Comparison of ENCODE assay signal across 8 mouse cellular contexts in the genomic region with DNA sequence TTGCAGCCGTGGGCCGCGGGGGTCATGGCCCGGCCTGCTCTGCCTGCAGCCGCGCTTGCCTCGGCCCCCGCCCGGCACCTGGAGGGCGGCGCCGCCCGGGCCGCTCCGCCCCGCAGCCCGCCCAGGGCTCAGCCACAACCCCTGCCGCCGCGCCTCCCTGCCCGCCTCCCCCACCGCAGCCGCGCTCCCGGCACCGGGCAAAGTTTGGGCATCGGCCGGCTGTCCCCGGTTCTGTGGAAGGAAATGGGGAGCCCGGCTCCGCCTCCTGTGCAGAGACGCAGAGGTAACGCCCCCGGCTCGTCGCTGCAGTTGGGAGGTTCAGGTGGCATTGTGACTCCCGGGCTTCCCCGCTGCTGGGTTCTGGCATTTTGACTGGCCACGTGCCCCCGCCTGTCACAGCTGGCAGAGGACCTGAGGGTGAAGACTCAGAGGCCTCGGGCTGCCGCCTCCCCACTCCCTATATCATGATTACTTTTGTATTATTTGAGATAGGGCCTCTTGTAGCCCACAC. TPM values are rescaled to one million over a fixed set of nuclear protein-coding genes. Genes with fewer than 3 reads are reported as not detected.
A peak's percentile ranks its signal among the peaks of the same experiment; 100 is the strongest.
DNase-seq lines count a peak whose midpoint lies in the region; ATAC-seq and TF ChIP-seq lines count a peak whose summit lies in the region.

No protein-coding gene starts in this region.

- peak overlapping the region; percentile 60 for H3K4me3 ChIP-seq in heart, embryonic 12.5 days
- peak overlapping the region; percentile 64 for H3K4me3 ChIP-seq in kidney, embryonic 15.5 days (replicated peaks)
- H3K4me3 ChIP-seq in lung, adult 2 months (replicated peaks; ENCODE audit: extremely low read depth, low read depth, low read length): peak overlapping the region; percentile 47
- H3K4me3 ChIP-seq in neural tube, embryonic 15.5 days (replicated peaks): peak overlapping the region; percentile 65

- H3K4me1 ChIP-seq in heart, embryonic 12.5 days (replicated peaks): peaks cover 25% of the 10 kb centered on the region
- H3K4me1 ChIP-seq in kidney, embryonic 15.5 days: peaks cover 15% of the 10 kb centered on the region
- no peaks in the 10 kb centered on the region for H3K4me1 ChIP-seq in lung, adult 2 months (ENCODE audit: control insufficient read depth, insufficient read depth, low read length)
- H3K4me1 ChIP-seq in neural tube, embryonic 15.5 days: peaks cover 20% of the 10 kb centered on the region

- peak; percentile 65 for ATAC-seq in heart, embryonic 12.5 days (ENCODE audit: insufficient number of reproducible peaks, low FRiP score)
- peak; percentile 53 for ATAC-seq in kidney, embryonic 15.5 days (replicated peaks; ENCODE audit: low FRiP score)
- ATAC-seq in neural tube, embryonic 15.5 days (ENCODE audit: low FRiP score): peak; percentile 28; the same call in 1 of the 2 replicates

- H3K36me3 ChIP-seq in heart, embryonic 12.5 days: no peaks in the 10 kb centered on the region
- no peaks in the 10 kb centered on the region for H3K36me3 ChIP-seq in kidney, embryonic 15.5 days
- no peaks in the 10 kb centered on the region for H3K36me3 ChIP-seq in neural tube, embryonic 15.5 days

- H3K27me3 ChIP-seq in heart, embryonic 12.5 days (replicated peaks): peaks cover 34% of the 10 kb centered on the region
- peaks cover 48% of the 10 kb centered on the region for H3K27me3 ChIP-seq in kidney, embryonic 15.5 days
- H3K27me3 ChIP-seq in neural tube, embryonic 15.5 days (replicated peaks): peaks cover 29% of the 10 kb centered on the region

- TF ChIP-seq POLR2A in lung, adult 2 months (IDR thresholded peaks at IDR 0.05; ENCODE audit: borderline replicate concordance, extremely low read depth, low read depth, low read length): no peak

- H3K9me3 ChIP-seq in heart, embryonic 12.5 days (replicated peaks): 0 out of 2 replicates have a peak, but pooled peaks cover 3% of the 10 kb centered on the region
- H3K9me3 ChIP-seq in kidney, embryonic 15.5 days (replicated peaks): no peaks in the 10 kb centered on the region
- H3K9me3 ChIP-seq in neural tube, embryonic 15.5 days (replicated peaks): no peaks in the 10 kb centered on the region

- DNase-seq in A20 (ENCODE audit: low read depth, low spot score) (peak; percentile 80), NIH3T3 (ENCODE audit: low read depth) (peak; percentile 28)
- DNase-seq in embryo, embryonic 9.5 days (ENCODE audit: extremely low spot score): peak; percentile 42
- peak; percentile 58 for DNase-seq in lung, adult 2 months
- DNase-seq in thymus, postnatal 14 days: peak; percentile 78

- H3K4me2 ChIP-seq in heart, embryonic 12.5 days: peak overlapping the region; percentile 96
- peak overlapping the region; percentile 99 for H3K4me2 ChIP-seq in kidney, embryonic 15.5 days
- H3K4me2 ChIP-seq in neural tube, embryonic 15.5 days: peak overlapping the region; percentile 92

- WGBS in heart, embryonic 12.5 days: under 1% methylated on average over 42 of the region's 42 CpGs
- WGBS in kidney, embryonic 15.5 days: under 1% methylated on average over 41 of the region's 42 CpGs
- WGBS in lung, adult 2 months: 1% methylated on average over 42 of the region's 42 CpGs
- WGBS in neural tube, embryonic 15.5 days: under 1% methylated on average over 39 of the region's 42 CpGs

- peak overlapping the region; percentile 75 for H3K9ac ChIP-seq in heart, embryonic 12.5 days
- peak overlapping the region; percentile 51 for H3K9ac ChIP-seq in kidney, embryonic 15.5 days
- peak overlapping the region; percentile 53 for H3K9ac ChIP-seq in neural tube, embryonic 15.5 days (replicated peaks)

- no peak overlapping the region for H3K27ac ChIP-seq in heart, embryonic 12.5 days (ENCODE audit: poor library complexity, severe bottlenecking)
- no peak overlapping the region for H3K27ac ChIP-seq in kidney, embryonic 15.5 days
- no peak overlapping the region for H3K27ac ChIP-seq in neural tube, embryonic 15.5 days (replicated peaks)

- no peak for TF ChIP-seq CTCF in lung, adult 2 months (IDR thresholded peaks at IDR 0.05; ENCODE audit: insufficient read depth, low read length)

RNA-seq across cellular contexts. Expression of gene 1190005I06Rik, which starts 13.0 kb away (rescaled TPM):
- 3.5 and 6.7 TPM in 2 replicates for polyA plus RNA-seq in heart, embryonic 12.5 days (2016; fragmentation: Nextera tagmentation; extraction: Ambion mirVana)
- 3.0 and 4.0 TPM in 2 replicates for polyA plus RNA-seq in kidney, embryonic 15.5 days (2015; fragmentation: Nextera tagmentation; extraction: Ambion mirVana)
- 2.4 and 6.2 TPM in 2 replicates for polyA plus RNA-seq in lung, adult 2 months (2012; rRNA removed)
- polyA plus RNA-seq in neural tube, embryonic 15.5 days (2015; fragmentation: Nextera tagmentation; extraction: Ambion mirVana): 12.8 and 13.5 TPM in 2 replicates

RNA-seq across cellular contexts. Expression of gene Gm27021, which starts 33.5 kb away (rescaled TPM):
- polyA plus RNA-seq in heart, embryonic 12.5 days (2016; fragmentation: Nextera tagmentation; extraction: Ambion mirVana): 0.72 TPM in 1 of 2 replicates, not detected in the other
- polyA plus RNA-seq in kidney, embryonic 15.5 days (2015; fragmentation: Nextera tagmentation; extraction: Ambion mirVana): 2.8 and 3.0 TPM in 2 replicates
- polyA plus RNA-seq in lung, adult 2 months (2012; rRNA removed): 0.92 and 1.3 TPM in 2 replicates
- 3.3 and 5.2 TPM in 2 replicates for polyA plus RNA-seq in neural tube, embryonic 15.5 days (2015; fragmentation: Nextera tagmentation; extraction: Ambion mirVana)

RNA-seq across cellular contexts. Expression of gene Cox4i1, which starts 33.6 kb away (rescaled TPM):
- 1,676 and 1,716 TPM in 2 replicates for polyA plus RNA-seq in heart, embryonic 12.5 days (2016; fragmentation: Nextera tagmentation; extraction: Ambion mirVana)
- 1,138 and 1,220 TPM in 2 replicates for polyA plus RNA-seq in kidney, embryonic 15.5 days (2015; fragmentation: Nextera tagmentation; extraction: Ambion mirVana)
- 606 and 728 TPM in 2 replicates for polyA plus RNA-seq in lung, adult 2 months (2012; rRNA removed)
- 1,232 and 1,334 TPM in 2 replicates for polyA plus RNA-seq in neural tube, embryonic 15.5 days (2015; fragmentation: Nextera tagmentation; extraction: Ambion mirVana)

RNA-seq across cellular contexts. Expression of gene Emc8, which starts 34.0 kb away (rescaled TPM):
- polyA plus RNA-seq in heart, embryonic 12.5 days (2016; fragmentation: Nextera tagmentation; extraction: Ambion mirVana): 168 and 183 TPM in 2 replicates
- polyA plus RNA-seq in kidney, embryonic 15.5 days (2015; fragmentation: Nextera tagmentation; extraction: Ambion mirVana): 250 and 266 TPM in 2 replicates
- 56.8 and 71.2 TPM in 2 replicates for polyA plus RNA-seq in lung, adult 2 months (2012; rRNA removed)
- 108 and 143 TPM in 2 replicates for polyA plus RNA-seq in neural tube, embryonic 15.5 days (2015; fragmentation: Nextera tagmentation; extraction: Ambion mirVana)

RNA-seq across cellular contexts. Expression of gene Gins2, which starts 45.3 kb away (rescaled TPM):
- 63.4 and 66.8 TPM in 2 replicates for polyA plus RNA-seq in heart, embryonic 12.5 days (2016; fragmentation: Nextera tagmentation; extraction: Ambion mirVana)
- 107 and 110 TPM in 2 replicates for polyA plus RNA-seq in kidney, embryonic 15.5 days (2015; fragmentation: Nextera tagmentation; extraction: Ambion mirVana)
- polyA plus RNA-seq in lung, adult 2 months (2012; rRNA removed): 4.4 and 4.5 TPM in 2 replicates
- 15.9 and 38.9 TPM in 2 replicates for polyA plus RNA-seq in neural tube, embryonic 15.5 days (2015; fragmentation: Nextera tagmentation; extraction: Ambion mirVana)

Comparison
In these comparisons a context has a peak if more than half of its experiments do, and no peak if none do; other contexts are left out.
1. DNase-seq: peak in every context shown above with its lines; median percentile 80 in A20; 78 in thymus, postnatal 14 days; 58 in lung, adult 2 months; 42 in embryo, embryonic 9.5 days; 28 in NIH3T3.